Mouse (Mus musculus): ENCODE data around the gene Mark2.

The Mark2 gene

GRCm38 (mm10) chr19:7295071-7295658 is 46.5 kb downstream of the Mark2 start:
- DNase-seq (ENCODE audit: low read depth, low spot score) = peak; percentile 78

- no peak for DNase-seq (ENCODE audit: low read depth, low spot score)
Observed at GRCm38 (mm10) chr19:7294098-7294876, 47.4 kb downstream of the Mark2 start.

- DNase-seq (ENCODE audit: low read depth, low spot score) = no peak
Observed at GRCm38 (mm10) chr19:7291958-7292709, 49.5 kb downstream of the Mark2 start.

- DNase-seq (ENCODE audit: low read depth, low spot score) = no peak
Observed at GRCm38 (mm10) chr19:7289767-7290166, 51.9 kb downstream of the Mark2 start.

GRCm38 (mm10) chr19:7288288-7288687 is 53.4 kb downstream of the Mark2 start:
- DNase-seq (ENCODE audit: low read depth, low spot score) = no peak

- DNase-seq (ENCODE audit: low read depth, low spot score) = no peak
Observed at GRCm38 (mm10) chr19:7286563-7287315, 54.9 kb downstream of the Mark2 start.

- DNase-seq (ENCODE audit: low read depth, low spot score) = no peak
Observed at GRCm38 (mm10) chr19:7280557-7281330, 60.9 kb downstream of the Mark2 start.

GRCm38 (mm10) chr19:7279114-7279513 is 62.5 kb downstream of the Mark2 start:
- peak; percentile 68 for DNase-seq (ENCODE audit: low read depth, low spot score)

GRCm38 (mm10) chr19:7278200-7278906 is 63.3 kb downstream of the Mark2 start:
- DNase-seq (ENCODE audit: low read depth, low spot score) = no peak

- no peak for DNase-seq (ENCODE audit: low read depth, low spot score)
Observed at GRCm38 (mm10) chr19:7276796-7277195, 64.9 kb downstream of the Mark2 start.

GRCm38 (mm10) chr19:7276053-7276659 is 65.5 kb downstream of the Mark2 start:
- no peak for DNase-seq (ENCODE audit: low read depth, low spot score)

GRCm38 (mm10) chr19:7275131-7275789 is 66.4 kb downstream of the Mark2 start:
- DNase-seq (ENCODE audit: low read depth, low spot score) = no peak

GRCm38 (mm10) chr19:7274326-7274990 is 67.2 kb downstream of the Mark2 start:
- no peak for DNase-seq (ENCODE audit: low read depth, low spot score)

GRCm38 (mm10) chr19:7273486-7273885 is 68.2 kb downstream of the Mark2 start:
- DNase-seq (ENCODE audit: low read depth, low spot score) = peak; percentile 66

- DNase-seq (ENCODE audit: low read depth, low spot score) = peak; percentile 76
Observed at GRCm38 (mm10) chr19:7269290-7270044, 72.2 kb downstream of the Mark2 start.

- peak; percentile 94 for DNase-seq (ENCODE audit: low read depth, low spot score)
Observed at GRCm38 (mm10) chr19:7268722-7269090, 73.0 kb downstream of the Mark2 start.

- peak; percentile 93 for DNase-seq (ENCODE audit: low read depth, low spot score)
Observed at GRCm38 (mm10) chr19:7267781-7268721, 73.6 kb downstream of the Mark2 start.

All from ZHBTc4 (cell line).